Mouse (Mus musculus) hematopoietic multipotent progenitor cell, adult 10-12 weeks (in vitro differentiated cells): ENCODE results near the gene Zfp459. TPM values are rescaled to one million over a fixed set of nuclear protein-coding genes. Genes with fewer than 3 reads are reported as not detected.

Experiments used
- polyA plus RNA-seq: library from polyadenylated mRNA; stranded (reverse); fragments of >175 nt; gene quantifications from 2 replicates; pipeline ENCODE4 v1.2.3, GENCODE M21; 2012; ENCODE audit warnings: low replicate concordance

Gene Zfp459
- 0.10 and 0.43 TPM in 2 replicates for polyA plus RNA-seq

DNA sequence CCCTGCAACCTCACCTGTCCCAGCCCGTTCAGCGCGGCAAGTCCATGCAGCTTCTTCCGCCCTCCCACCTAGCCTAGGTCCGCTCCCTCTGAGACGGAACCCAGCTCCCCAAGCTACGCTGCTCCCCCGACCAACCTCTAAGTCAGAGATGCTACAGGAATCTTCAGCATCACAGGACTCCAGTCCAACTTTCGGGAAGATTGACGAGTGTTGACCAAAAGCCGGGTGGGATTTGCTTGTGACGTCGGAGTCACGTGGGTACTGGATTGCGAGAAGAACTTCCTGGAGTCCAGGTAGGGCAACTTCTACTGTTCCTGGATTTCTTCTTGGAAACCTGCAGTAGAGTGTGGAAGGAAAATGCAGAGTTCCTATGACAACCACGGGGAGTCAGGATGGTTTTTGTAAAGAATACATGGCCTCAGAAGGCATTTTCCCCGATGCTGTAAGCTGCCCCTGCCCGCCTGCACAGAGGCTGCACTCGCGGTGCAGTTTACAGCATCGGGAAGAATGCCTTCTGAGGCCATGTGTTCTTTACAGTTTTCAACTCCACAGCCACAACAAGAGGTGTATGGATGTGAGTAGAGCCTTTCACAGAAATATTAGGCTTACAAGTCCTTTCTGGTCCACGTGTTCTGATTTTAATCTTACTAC lies at the start of gene Zfp459:
Gene Zfp459 (minus strand): TSS at position 212 of the 651 bp plus-strand sequence.

DNA sequence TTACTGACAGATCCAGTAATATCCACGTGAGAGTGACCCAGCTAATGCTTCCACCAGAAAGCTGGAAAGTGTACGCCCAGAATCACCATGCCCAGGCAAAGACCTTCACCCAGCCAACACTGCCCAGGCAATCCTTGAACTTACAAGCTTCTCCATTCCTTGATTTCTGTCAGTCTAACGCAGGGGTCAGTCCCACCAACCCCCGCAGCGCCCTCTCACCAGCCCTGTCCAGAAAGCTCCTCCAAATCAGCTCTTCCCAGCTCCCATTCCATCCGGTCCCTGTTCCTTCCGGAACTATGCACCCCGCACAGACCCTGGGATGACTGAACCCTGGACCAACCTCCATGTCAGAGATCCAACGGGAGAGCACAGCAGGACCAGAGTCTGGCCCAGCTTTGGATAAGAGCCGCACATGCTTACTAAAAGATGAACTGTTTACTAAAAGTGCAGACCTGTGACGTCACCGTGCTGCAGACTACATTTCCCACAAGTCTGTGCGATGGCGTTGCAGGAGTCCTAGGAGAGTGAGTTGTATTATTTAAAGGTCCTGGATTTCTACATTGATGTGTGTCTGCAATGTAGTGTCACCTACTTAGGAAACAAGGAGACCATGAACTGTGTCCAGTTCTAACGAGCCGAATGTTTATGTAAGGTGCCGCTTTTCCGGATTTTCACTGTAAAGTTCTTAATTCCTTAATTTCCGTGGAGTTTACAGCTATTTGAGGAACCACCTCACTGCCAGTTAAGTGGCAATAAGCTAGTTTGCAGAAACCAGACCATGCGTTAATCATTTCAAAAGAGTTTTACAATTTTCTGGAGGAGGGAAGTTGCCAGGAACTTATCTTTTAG lies 30.2 kb upstream of the Zfp459 start, which contains the start of gene Zfp874a:
Gene Zfp874a (minus strand): TSS at position 453 of the 849 bp plus-strand sequence.

DNA sequence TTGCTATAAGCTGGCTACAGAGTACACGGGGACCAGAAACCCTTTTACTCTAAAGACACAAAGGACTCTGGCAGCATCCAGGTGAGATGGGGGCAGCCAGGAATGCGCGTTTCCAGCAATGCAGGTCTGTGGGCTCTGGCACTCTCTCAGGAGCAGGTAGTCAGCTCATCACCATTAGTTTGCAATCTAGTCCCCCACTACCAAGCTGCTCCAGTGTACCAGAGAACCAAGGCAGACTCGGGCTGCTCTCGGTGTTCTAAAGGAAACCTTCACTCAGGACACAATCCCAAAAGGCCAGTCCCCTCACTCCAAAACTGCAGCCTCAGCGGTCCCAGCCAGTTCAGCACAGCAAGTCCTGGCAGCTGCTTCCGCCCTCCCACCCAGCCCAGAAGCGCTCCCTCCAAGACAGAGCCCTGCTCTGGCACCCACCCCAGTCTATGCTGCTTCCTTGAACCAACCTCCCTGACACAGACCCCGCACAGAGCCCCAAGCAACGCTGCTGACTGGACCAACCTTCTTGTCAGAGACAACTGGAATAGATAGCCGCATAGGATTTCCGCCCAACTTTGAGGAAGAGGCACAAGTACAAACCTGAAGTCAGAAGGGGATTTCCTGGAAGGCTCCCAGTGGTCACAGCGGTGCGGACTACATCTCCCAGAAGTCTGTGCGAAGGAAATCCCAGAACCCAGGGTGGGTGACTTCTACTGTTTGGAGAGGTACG lies 21.9 kb downstream of the Zfp459 start, which contains the start of gene Zfp429:
Gene Zfp429 (minus strand): TSS at position 637 of the 721 bp plus-strand sequence.

DNA sequence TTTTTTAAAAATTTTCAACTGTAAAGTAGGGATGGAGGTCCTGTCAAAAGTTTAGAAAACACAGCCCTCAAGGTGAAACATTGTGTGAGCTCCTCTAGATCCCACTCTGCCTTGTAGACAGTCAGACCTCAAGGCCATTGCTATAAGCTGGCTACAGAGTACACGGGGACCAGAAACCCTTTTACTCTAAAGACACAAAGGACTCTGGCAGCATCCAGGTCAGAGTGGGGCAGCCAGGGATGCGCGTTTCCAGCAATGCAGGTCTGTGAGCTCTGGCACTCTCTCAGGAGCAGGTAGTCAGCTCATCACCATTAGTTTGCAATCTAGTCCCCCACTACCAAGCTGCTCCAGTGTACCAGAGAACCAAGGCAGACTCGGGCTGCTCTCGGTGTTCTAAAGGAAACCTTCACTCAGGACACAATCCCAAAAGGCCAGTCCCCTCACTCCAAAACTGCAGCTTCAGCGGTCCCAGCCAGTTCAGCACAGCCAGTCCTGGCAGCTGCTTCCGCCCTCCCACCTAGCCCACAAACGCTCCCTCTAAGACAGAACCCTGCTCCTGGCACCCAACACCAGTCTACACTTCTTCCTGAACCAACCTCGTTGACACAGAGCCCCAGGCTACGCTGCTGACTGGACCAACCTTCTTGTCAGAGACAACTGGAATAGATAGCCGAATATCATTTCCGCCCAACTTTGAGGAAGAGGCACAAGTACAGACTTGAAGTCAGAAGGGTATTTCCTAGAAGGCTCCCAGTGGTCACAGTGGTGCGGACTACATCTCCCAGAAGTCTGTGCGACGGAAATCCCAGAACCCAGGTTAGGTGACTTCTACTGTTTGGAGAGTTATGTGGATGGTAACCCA lies 45.9 kb downstream of the Zfp459 start, which contains the start of the genes Gm28041 and Zfp456:
Gene Gm28041 (minus strand): TSS at position 684 of the 862 bp plus-strand sequence.
Gene Zfp456 (minus strand): TSS at position 761 of the 862 bp plus-strand sequence.

DNA sequence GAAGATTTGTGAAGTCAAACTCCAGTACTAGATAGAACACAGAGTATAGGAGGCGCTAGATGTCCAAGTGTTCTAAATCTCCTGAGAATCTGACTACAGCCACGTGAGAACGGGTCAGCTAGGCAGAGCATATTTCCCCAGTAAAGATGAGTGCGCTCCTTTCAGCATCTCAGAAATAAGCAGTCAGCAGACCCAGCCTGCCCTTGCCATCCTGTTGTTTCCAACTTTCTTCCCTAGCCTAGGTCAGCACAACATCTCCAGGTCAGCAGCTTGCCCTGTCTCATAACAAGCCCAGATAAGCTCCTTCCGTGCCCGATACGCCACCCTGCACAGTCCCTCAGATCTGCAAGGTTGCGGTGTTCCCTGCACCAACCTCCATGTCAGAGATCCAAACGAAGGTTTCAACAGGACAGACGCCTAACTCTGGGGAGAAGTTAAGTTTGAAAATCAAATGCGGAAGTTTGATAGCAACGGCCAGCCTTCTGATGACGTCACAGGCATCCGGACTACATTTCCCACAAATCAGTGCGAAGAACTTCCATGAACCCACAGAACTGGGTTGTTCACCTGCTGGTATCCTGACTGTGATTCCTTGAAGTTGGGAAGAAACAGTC lies 61.0 kb downstream of the Zfp459 start, which contains the start of the genes Gm28044 and Zfp953:
Gene Gm28044 (minus strand): TSS at position 406 of the 614 bp plus-strand sequence.
Gene Zfp953 (minus strand): TSS at position 475 of the 614 bp plus-strand sequence.

Other genes with a start within 250 kb of the Zfp459 start
- 0.14 and 0.71 TPM in 2 replicates for gene Rsl1, start 248.2 kb downstream of the Zfp459 start, polyA plus RNA-seq
- gene Zfp455, start 226.9 kb downstream of the Zfp459 start, polyA plus RNA-seq: 0.20 and 0.24 TPM in 2 replicates
- gene Zfp458, start 143.0 kb downstream of the Zfp459 start, polyA plus RNA-seq: 0.04 and 0.48 TPM in 2 replicates
- gene Zfp457, start 114.9 kb downstream of the Zfp459 start, polyA plus RNA-seq: 0.51 TPM in 1 of 2 replicates, not detected in the other
- 0.24 and 0.64 TPM in 2 replicates for gene Zfp595, start 88.8 kb downstream of the Zfp459 start, polyA plus RNA-seq
- not detected in 2 replicates for gene Gm28044, start 60.9 kb downstream of the Zfp459 start, polyA plus RNA-seq
- gene Zfp953, start 60.8 kb downstream of the Zfp459 start, polyA plus RNA-seq: 0.21 and 0.54 TPM in 2 replicates
- gene Gm28041, start 45.7 kb downstream of the Zfp459 start, polyA plus RNA-seq: not detected in 2 replicates
- 0.11 and 0.29 TPM in 2 replicates for gene Zfp456, start 45.6 kb downstream of the Zfp459 start, polyA plus RNA-seq
- 4.1 and 8.4 TPM in 2 replicates for gene Zfp429, start 21.6 kb downstream of the Zfp459 start, polyA plus RNA-seq
- gene Zfp874a, start 30.2 kb upstream of the Zfp459 start, polyA plus RNA-seq: 0.43 and 0.45 TPM in 2 replicates
- gene Zfp874b, start 62.8 kb upstream of the Zfp459 start, polyA plus RNA-seq: 0.56 and 1.0 TPM in 2 replicates
- gene Zfp58, start 79.1 kb upstream of the Zfp459 start, polyA plus RNA-seq: 0.13 and 1.1 TPM in 2 replicates
- gene Gm26965, start 104.7 kb upstream of the Zfp459 start, polyA plus RNA-seq: not detected in 2 replicates
- 1.3 and 2.3 TPM in 2 replicates for gene Zfp87, start 104.8 kb upstream of the Zfp459 start, polyA plus RNA-seq
- gene Zfp748, start 132.4 kb upstream of the Zfp459 start, polyA plus RNA-seq: 0.66 and 0.73 TPM in 2 replicates
- 0.29 and 1.1 TPM in 2 replicates for gene Zfp729b, start 188.3 kb upstream of the Zfp459 start, polyA plus RNA-seq
- not detected in 2 replicates for gene Gm49345, start 216.4 kb upstream of the Zfp459 start, polyA plus RNA-seq
- gene Zfp729a, start 216.4 kb upstream of the Zfp459 start, polyA plus RNA-seq: 0.33 and 0.49 TPM in 2 replicates